Mouse (Mus musculus) ES-Bruce4 (cell line): ENCODE measurements around the gene Ankrd54.

Experiments
- CTCF ChIP-seq: IDR thresholded peaks from one replicate; pipeline ENCODE4 v1.8.1; 2011; ENCODE audit warnings: low read depth, low read length
- EP300 ChIP-seq: IDR thresholded peaks from 2 replicates; pipeline ENCODE4 v1.6.1; 2011; ENCODE audit warnings: low read depth, low read length; ENCODE audit not compliant: insufficient read depth
- POLR2A ChIP-seq: IDR thresholded peaks from one replicate; pipeline ENCODE4 v1.8.1; 2011; ENCODE audit warnings: low read length; ENCODE audit not compliant: insufficient read depth

DNA sequence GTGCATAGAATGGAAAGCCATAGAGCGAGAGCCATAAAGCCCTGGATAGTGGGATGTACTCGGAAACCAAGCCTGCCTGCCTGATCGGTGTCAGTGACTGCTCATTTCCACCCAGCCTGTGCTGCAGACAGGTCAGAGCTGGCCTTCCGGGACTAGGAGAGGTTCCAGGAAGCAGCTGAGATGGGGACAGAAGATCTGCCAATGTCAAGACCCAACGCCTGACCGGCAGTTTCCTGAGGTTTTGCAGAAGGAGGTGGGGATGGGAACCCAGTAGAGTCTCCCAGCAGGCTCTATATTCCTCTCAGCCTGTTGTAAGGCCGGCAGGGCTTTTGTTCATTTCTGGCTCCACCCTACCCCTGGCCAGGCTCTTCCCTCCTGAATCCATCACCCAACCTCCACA lies 36.2 kb upstream of the Ankrd54 start:
- TF ChIP-seq CTCF (no peak), EP300 (no peak), POLR2A (no peak)
